Mouse (Mus musculus) bone marrow, adult 2 months (tissue): Measurements from ENCODE around the gene Gm11985. TPM values are rescaled to one million over a fixed set of nuclear protein-coding genes. Genes with fewer than 3 reads are reported as not detected.

Experiments
- H3K27ac ChIP-seq: fragments of 200-500 bp; 2 replicates; pipeline ENCODE4 v1.5.1; 2012; ENCODE audit warnings: low read depth, mild to moderate bottlenecking, control low read depth, inconsistent platforms, low read length; ENCODE audit not compliant: control insufficient read depth, poor library complexity, insufficient read depth
- H3K4me1 ChIP-seq: fragments of 200-500 bp; 2 replicates; pipeline ENCODE4 v1.6.1; 2011; ENCODE audit warnings: low read length; ENCODE audit not compliant: control insufficient read depth, insufficient read depth
- H3K4me3 ChIP-seq: fragments of 200-500 bp; replicated peaks from 2 replicates; pipeline ENCODE3; 2011; ENCODE audit warnings: mild to moderate bottlenecking, low read depth, low read length, control low read depth; ENCODE audit not compliant: control insufficient read depth
- CTCF ChIP-seq: fragments of 200-500 bp; IDR thresholded peaks from 2 replicates; pipeline ENCODE4 v1.5.1; 2011; ENCODE audit warnings: low read length, control low read depth; ENCODE audit not compliant: control insufficient read depth, insufficient read depth
- POLR2A ChIP-seq: fragments of 200-500 bp; IDR thresholded peaks from 2 replicates; pipeline ENCODE4 v1.6.1; 2011; ENCODE audit warnings: low read depth, mild to moderate bottlenecking, control low read depth, low read length, borderline replicate concordance; ENCODE audit not compliant: control insufficient read depth
- WGBS: fragments of 180-500 bp; shearing (Covaris S2); methylation state at CpG from one replicate; pipeline ENCODE4 v1.1.7; 2018; 5-methylcytosine and 5-hydroxymethylcytosine counted together
- polyA plus RNA-seq: library from polyadenylated mRNA; stranded (reverse); fragments of >200 nt; gene quantifications from 2 replicates; pipeline ENCODE4 v1.2.4, GENCODE M21; 2011; ENCODE audit warnings: low replicate concordance; ENCODE audit not compliant: missing spikeins, insufficient read depth, insufficient read length

The Gm11985 gene
- polyA plus RNA-seq, 1 experiment: not detected

- Histone ChIP-seq H3K4me3 (no peak overlapping the region), H3K27ac (no peak overlapping the region), H3K4me1 (no peaks in the 10 kb centered on the region)
- TF ChIP-seq POLR2A (no peak), CTCF (no peak)
- 73% methylated on average over 3 of the region's 3 CpGs for WGBS
Observed at GRCm38 (mm10) chr11:7142725-7143124, 45.6 kb downstream of the Gm11985 start.

- Histone ChIP-seq H3K27ac (no peak overlapping the region), H3K4me1 (no peaks in the 10 kb centered on the region), H3K4me3 (no peak overlapping the region)
- WGBS: 64% methylated on average over 3 of the region's 3 CpGs
- no peak for TF ChIP-seq CTCF
- no peak for TF ChIP-seq POLR2A
Observed at GRCm38 (mm10) chr11:7140449-7140848, 47.9 kb downstream of the Gm11985 start.

DNA sequence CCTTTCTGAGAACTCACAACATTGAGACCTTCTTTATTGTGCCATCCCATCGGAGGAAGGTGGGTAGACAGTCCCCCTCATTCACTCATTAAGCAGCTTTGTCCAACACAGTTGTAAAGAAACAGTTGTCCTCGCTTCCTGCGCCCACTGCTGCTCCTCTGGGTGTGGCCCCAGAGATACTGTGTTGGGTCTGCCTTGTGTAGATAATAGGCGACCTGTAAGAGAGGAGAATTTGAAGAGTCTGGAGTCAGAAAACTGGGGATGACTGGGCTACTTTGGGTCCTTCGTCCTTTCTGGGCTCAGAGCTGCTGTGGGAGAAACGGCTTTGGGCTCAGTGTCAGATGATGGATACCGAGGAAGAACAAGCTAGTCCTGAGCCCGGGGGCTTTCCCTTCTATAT lies 50.0 kb downstream of the Gm11985 start:
- 75% methylated on average over 8 of the region's 8 CpGs for WGBS
- TF ChIP-seq POLR2A (no peak), CTCF (no peak)
- Histone ChIP-seq H3K27ac (no peak overlapping the region), H3K4me1 (no peaks in the 10 kb centered on the region), H3K4me3 (no peak overlapping the region)

GRCm38 (mm10) chr11:7136246-7136855 lies 52.0 kb downstream of the Gm11985 start:
- TF ChIP-seq CTCF: no peak
- TF ChIP-seq POLR2A: no peak
- no peak overlapping the region for H3K4me3 ChIP-seq
- no peak overlapping the region for H3K27ac ChIP-seq
- 84% methylated on average over 5 of the region's 5 CpGs for WGBS
- no peaks in the 10 kb centered on the region for H3K4me1 ChIP-seq

GRCm38 (mm10) chr11:7135763-7136162 lies 52.6 kb downstream of the Gm11985 start:
- 82% methylated on average over 9 of the region's 9 CpGs for WGBS
- TF ChIP-seq CTCF (no peak), POLR2A (no peak)
- no peak overlapping the region for H3K4me3 ChIP-seq
- H3K4me1 ChIP-seq: no peaks in the 10 kb centered on the region
- no peak overlapping the region for H3K27ac ChIP-seq

GRCm38 (mm10) chr11:7135301-7135700 lies 53.1 kb downstream of the Gm11985 start:
- Histone ChIP-seq H3K27ac (no peak overlapping the region), H3K4me1 (no peaks in the 10 kb centered on the region), H3K4me3 (no peak overlapping the region)
- TF ChIP-seq POLR2A (no peak), CTCF (no peak)
- 82% methylated on average over 6 of the region's 6 CpGs for WGBS

- TF ChIP-seq POLR2A: no peak
- TF ChIP-seq CTCF: no peak
- Histone ChIP-seq H3K27ac (no peak overlapping the region), H3K4me3 (no peak overlapping the region), H3K4me1 (no peaks in the 10 kb centered on the region)
- 74% methylated on average over 5 of the region's 5 CpGs for WGBS
Observed at GRCm38 (mm10) chr11:7134319-7134718, 54.0 kb downstream of the Gm11985 start.

- no peaks in the 10 kb centered on the region for H3K4me1 ChIP-seq
- no peak overlapping the region for H3K4me3 ChIP-seq
- H3K27ac ChIP-seq: no peak overlapping the region
- TF ChIP-seq POLR2A (no peak), CTCF (no peak)
- WGBS: 81% methylated on average over 5 of the region's 5 CpGs
Observed at GRCm38 (mm10) chr11:7133736-7134135, 54.6 kb downstream of the Gm11985 start.

Other genes starting within 250 kb of the Gm11985 start
- gene Adcy1, start 125.1 kb downstream of the Gm11985 start, polyA plus RNA-seq: 0.40 TPM in 1 of 2 replicates, not detected in the other
- not detected in 2 replicates for gene Igfbp1, start 9.2 kb upstream of the Gm11985 start, polyA plus RNA-seq
- 2.8 and 15.1 TPM in 2 replicates for gene Igfbp3, start 25.4 kb upstream of the Gm11985 start, polyA plus RNA-seq